Mouse (Mus musculus) limb, embryonic 11.5 days (tissue): ENCODE results near the gene Hpse2. TPM values are rescaled to one million over a fixed set of nuclear protein-coding genes. Genes with fewer than 3 reads are reported as not detected.

Experiments
- ATAC-seq: fragments of 200-750 bp; cut with Nextera tagmentation; 2 replicates; pipeline ENCODE4 v1.8.0; 2017; ENCODE audit warnings: low read depth; ENCODE audit not compliant: insufficient number of reproducible peaks, low FRiP score, low TSS enrichment
- DNase-seq: peaks from one replicate; pipeline ENCODE4 v3.0.0-alpha.2; 2015; ENCODE audit warnings: low spot score
- H3K27ac ChIP-seq: fragments of 300-500 bp; sonication (generic); replicated peaks from 2 replicates; pipeline ENCODE4 v1.5.1; 2014; ENCODE audit warnings: low read depth, mild to moderate bottlenecking, low read length
- H3K27me3 ChIP-seq: fragments of 300-500 bp; sonication (generic); 2 replicates; pipeline ENCODE4 v1.6.1; 2014; ENCODE audit warnings: mild to moderate bottlenecking, low read length, mixed read lengths; ENCODE audit not compliant: control insufficient read depth, insufficient read depth
- H3K36me3 ChIP-seq: fragments of 300-500 bp; sonication (generic); 2 replicates; pipeline ENCODE4 v1.6.1; 2014; ENCODE audit warnings: mild to moderate bottlenecking, low read length, moderate library complexity, mixed read lengths; ENCODE audit not compliant: control insufficient read depth, insufficient read depth
- H3K4me1 ChIP-seq: fragments of 300-500 bp; sonication (generic); 2 replicates; pipeline ENCODE4 v1.6.1; 2014; ENCODE audit warnings: low read length, mixed read lengths; ENCODE audit not compliant: control insufficient read depth, insufficient read depth
- H3K4me2 ChIP-seq: fragments of 300-500 bp; sonication (generic); 2 replicates; pipeline ENCODE4 v1.6.1; 2014; ENCODE audit warnings: low read depth, mild to moderate bottlenecking, moderate library complexity; ENCODE audit not compliant: severe bottlenecking
- H3K4me3 ChIP-seq: fragments of 300-500 bp; sonication (generic); 2 replicates; pipeline ENCODE4 v1.5.1; 2014; ENCODE audit warnings: low read depth, low read length
- H3K9ac ChIP-seq: fragments of 300-500 bp; sonication (generic); 2 replicates; pipeline ENCODE4 v1.6.1; 2014; ENCODE audit warnings: mild to moderate bottlenecking, low read length
- H3K9me3 ChIP-seq: fragments of 300-500 bp; sonication (generic); 2 replicates; pipeline ENCODE4 v1.6.1; 2016; ENCODE audit warnings: low read length; ENCODE audit not compliant: control insufficient read depth
- WGBS: fragments of 180-500 bp; shearing (Covaris S2); extraction: QIAGEN DNeasy Blood & Tissue Kit; methylation state at CpG from one replicate; pipeline ENCODE4 v1.1.7; 2014; 5-methylcytosine and 5-hydroxymethylcytosine counted together
- polyA plus RNA-seq: library from polyadenylated mRNA; unstranded; fragments of >200 nt; fragmentation: Nextera tagmentation; extraction: Ambion mirVana; gene quantifications from 2 replicates; pipeline ENCODE4 v1.2.1, GENCODE M21; 2014

Gene Hpse2
- polyA plus RNA-seq, 1 experiment from 2014 or later = 5.8 TPM

GRCm38 (mm10) chr19:43243993-43244392, 144.2 kb downstream of the Hpse2 start:
- Histone ChIP-seq H3K4me2 (no peak overlapping the region), H3K36me3 (no peaks in the 10 kb centered on the region), H3K9me3 (no peaks in the 10 kb centered on the region), H3K4me3 (no peak overlapping the region), H3K4me1 (no peaks in the 10 kb centered on the region), H3K27ac (no peak overlapping the region), H3K9ac (no peak overlapping the region), H3K27me3 (no peaks in the 10 kb centered on the region)
- no peak for DNase-seq
- no peak for ATAC-seq
- WGBS = 75% methylated on average over 4 of the region's 4 CpGs

- no peaks in the 10 kb centered on the region for H3K4me1 ChIP-seq
- no peak overlapping the region for H3K4me2 ChIP-seq
- no peak for ATAC-seq
- H3K36me3 ChIP-seq = no peaks in the 10 kb centered on the region
- H3K27ac ChIP-seq = no peak overlapping the region
- no peak overlapping the region for H3K4me3 ChIP-seq
- 63% methylated on average over 3 of the region's 3 CpGs for WGBS
- no peaks in the 10 kb centered on the region for H3K9me3 ChIP-seq
- DNase-seq = no peak
- H3K27me3 ChIP-seq = no peaks in the 10 kb centered on the region
- no peak overlapping the region for H3K9ac ChIP-seq
Observed at GRCm38 (mm10) chr19:43231711-43232110, 156.4 kb downstream of the Hpse2 start.

GRCm38 (mm10) chr19:43193562-43193961, 194.6 kb downstream of the Hpse2 start:
- no peak overlapping the region for H3K4me3 ChIP-seq
- H3K4me1 ChIP-seq = peaks cover 5% of the 10 kb centered on the region; the same call in 1 of the 2 replicates
- H3K9ac ChIP-seq = no peak overlapping the region
- DNase-seq (peak; percentile 57), ATAC-seq (no peak)
- H3K27ac ChIP-seq = no peak overlapping the region
- WGBS = 30% methylated on average over 3 of the region's 3 CpGs
- H3K4me2 ChIP-seq = no peak overlapping the region
- no peaks in the 10 kb centered on the region for H3K36me3 ChIP-seq
- no peaks in the 10 kb centered on the region for H3K27me3 ChIP-seq
- no peaks in the 10 kb centered on the region for H3K9me3 ChIP-seq

- ATAC-seq = no peak
- no peak for DNase-seq
- H3K4me2 ChIP-seq = no peak overlapping the region
- no peak overlapping the region for H3K27ac ChIP-seq
- no peaks in the 10 kb centered on the region for H3K27me3 ChIP-seq
- H3K9ac ChIP-seq = no peak overlapping the region
- H3K4me3 ChIP-seq = no peak overlapping the region
- no peaks in the 10 kb centered on the region for H3K4me1 ChIP-seq
- 90% methylated on average over 3 of the region's 3 CpGs for WGBS
- no peaks in the 10 kb centered on the region for H3K9me3 ChIP-seq
- H3K36me3 ChIP-seq = no peaks in the 10 kb centered on the region
Observed at GRCm38 (mm10) chr19:43175437-43175965, 212.7 kb downstream of the Hpse2 start.

DNA sequence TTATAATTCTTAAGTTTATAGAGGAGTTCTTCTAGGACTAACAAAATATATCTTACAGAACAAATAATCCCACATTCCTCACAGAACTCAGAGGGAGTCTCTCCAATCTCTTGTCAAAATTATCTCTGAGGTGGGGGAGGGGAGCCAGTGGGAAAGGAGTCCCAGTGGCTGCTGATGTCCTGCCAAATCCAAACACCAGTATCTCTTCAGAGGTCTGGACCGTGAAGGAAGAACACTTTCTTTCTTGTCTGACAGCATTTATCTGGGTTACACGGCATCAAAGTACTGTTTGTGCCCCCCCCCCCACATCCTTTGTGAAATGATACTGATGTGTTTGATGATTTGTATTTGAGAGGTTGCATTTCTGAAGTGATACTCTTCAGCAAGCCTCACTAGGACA, 213.3 kb downstream of the Hpse2 start:
- Histone ChIP-seq H3K27me3 (no peaks in the 10 kb centered on the region), H3K36me3 (no peaks in the 10 kb centered on the region), H3K9ac (no peak overlapping the region), H3K4me3 (no peak overlapping the region), H3K9me3 (no peaks in the 10 kb centered on the region), H3K4me2 (no peak overlapping the region), H3K4me1 (no peaks in the 10 kb centered on the region), H3K27ac (no peak overlapping the region)
- WGBS = 79% methylated on average over 2 of the region's 2 CpGs
- no peak for ATAC-seq
- no peak for DNase-seq

DNA sequence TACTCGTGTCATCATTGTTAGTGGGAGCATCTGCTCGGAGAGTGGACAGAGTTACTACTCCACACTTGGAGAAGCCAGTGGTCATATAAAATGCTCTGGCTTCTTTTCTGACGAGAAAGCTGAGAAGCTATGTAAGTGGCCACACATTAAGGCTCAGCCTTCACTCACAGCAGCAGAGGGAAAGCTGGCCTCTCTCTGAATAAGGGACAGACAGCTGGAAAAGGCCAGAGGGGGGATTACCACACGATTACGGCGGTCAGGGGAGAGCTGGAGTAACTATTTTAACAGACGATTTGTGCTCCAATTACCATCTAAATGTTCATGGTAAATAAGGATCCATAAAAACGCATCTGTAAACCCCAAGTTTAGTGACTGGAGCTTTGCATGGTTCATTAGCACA, 232.1 kb downstream of the Hpse2 start:
- H3K27ac ChIP-seq = no peak overlapping the region
- H3K36me3 ChIP-seq = no peaks in the 10 kb centered on the region
- no peak overlapping the region for H3K9ac ChIP-seq
- H3K4me2 ChIP-seq = 0 out of 2 replicates have a peak overlapping the region, but pooled peaks have one; percentile 1
- H3K4me1 ChIP-seq = 0 out of 2 replicates have a peak, but pooled peaks cover 4% of the 10 kb centered on the region
- DNase-seq (no peak), ATAC-seq (no peak)
- H3K27me3 ChIP-seq = no peaks in the 10 kb centered on the region
- no peak overlapping the region for H3K4me3 ChIP-seq
- H3K9me3 ChIP-seq = no peaks in the 10 kb centered on the region
- 29% methylated on average over 8 of the region's 8 CpGs for WGBS

GRCm38 (mm10) chr19:43155582-43155981, 232.6 kb downstream of the Hpse2 start:
- Histone ChIP-seq H3K4me1 (0 out of 2 replicates have a peak, but pooled peaks cover 4% of the 10 kb centered on the region), H3K4me2 (no peak overlapping the region), H3K9ac (no peak overlapping the region), H3K27ac (no peak overlapping the region), H3K9me3 (no peaks in the 10 kb centered on the region), H3K36me3 (no peaks in the 10 kb centered on the region), H3K27me3 (no peaks in the 10 kb centered on the region), H3K4me3 (no peak overlapping the region)
- DNase-seq (no peak), ATAC-seq (no peak)
- 82% methylated on average over 5 of the region's 5 CpGs for WGBS

DNA sequence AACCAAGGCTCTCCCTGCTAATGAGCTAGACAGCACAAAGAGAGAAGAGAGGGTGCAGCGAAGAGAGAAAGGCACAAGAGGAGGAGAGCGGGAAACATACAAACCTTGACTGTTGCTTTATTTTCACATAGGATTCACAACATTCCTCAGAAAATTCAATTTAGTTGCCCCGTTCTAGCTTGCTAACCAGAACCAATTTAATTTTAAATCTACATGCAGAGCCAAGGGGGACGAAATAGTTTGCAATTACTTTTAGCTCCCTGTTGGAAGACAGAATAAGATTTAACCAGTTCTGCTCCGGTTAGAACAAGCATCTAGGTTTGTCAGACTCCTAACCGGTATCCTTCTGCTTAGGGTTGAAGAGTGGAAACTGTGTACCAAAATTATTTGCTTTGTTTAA, 240.3 kb downstream of the Hpse2 start:
- WGBS = 82% methylated on average over 6 of the region's 6 CpGs
- no peak for ATAC-seq
- H3K36me3 ChIP-seq = no peaks in the 10 kb centered on the region
- no peaks in the 10 kb centered on the region for H3K9me3 ChIP-seq
- no peak overlapping the region for H3K4me2 ChIP-seq
- H3K4me1 ChIP-seq = no peaks in the 10 kb centered on the region
- H3K9ac ChIP-seq = no peak overlapping the region
- H3K27ac ChIP-seq = no peak overlapping the region
- H3K27me3 ChIP-seq = no peaks in the 10 kb centered on the region
- no peak for DNase-seq
- H3K4me3 ChIP-seq = no peak overlapping the region

- DNase-seq (no peak), ATAC-seq (no peak)
- H3K36me3 ChIP-seq = no peaks in the 10 kb centered on the region
- no peaks in the 10 kb centered on the region for H3K27me3 ChIP-seq
- no peaks in the 10 kb centered on the region for H3K4me1 ChIP-seq
- 61% methylated on average over 7 of the region's 7 CpGs for WGBS
- H3K27ac ChIP-seq = no peak overlapping the region
- H3K4me2 ChIP-seq = no peak overlapping the region
- H3K9me3 ChIP-seq = no peaks in the 10 kb centered on the region
- no peak overlapping the region for H3K4me3 ChIP-seq
- H3K9ac ChIP-seq = no peak overlapping the region
Observed at GRCm38 (mm10) chr19:43146820-43147219, 241.3 kb downstream of the Hpse2 start.
